Mouse (Mus musculus): ENCODE results near the gene Olfr90. TPM values are rescaled to one million over a fixed set of nuclear protein-coding genes. Genes with fewer than 3 reads are reported as not detected.

The Olfr90 gene
- not detected in 2 replicates for polyA plus RNA-seq (2012; rRNA removed)

GRCm38 (mm10) chr17:37088399-37088798 is at the start of gene Olfr90:
Gene Olfr90 (minus strand): TSS chr17:37088499.

GRCm38 (mm10) chr17:37119988-37120387 is 31.7 kb upstream of the Olfr90 start, which contains the start of gene Olfr92:
Gene Olfr92 (minus strand): TSS chr17:37120088.

GRCm38 (mm10) chr17:37098178-37098577 is 9.9 kb upstream of the Olfr90 start, which contains the start of gene Olfr91:
Gene Olfr91 (minus strand): TSS chr17:37098278.

GRCm38 (mm10) chr17:37045611-37046311 is 42.5 kb downstream of the Olfr90 start, which contains the start of gene Gabbr1:
Gene Gabbr1 (plus strand): TSS chr17:37045966.

Other genes with a start within 250 kb of the Olfr90 start
- gene Trim15, start 221.3 kb downstream of the Olfr90 start, polyA plus RNA-seq (2012; rRNA removed): 0.08 and 0.12 TPM in 2 replicates
- 8.1 and 10.7 TPM in 2 replicates for gene Trim10, start 218.9 kb downstream of the Olfr90 start, polyA plus RNA-seq (2012; rRNA removed)
- not detected in 2 replicates for gene Trim40, start 198.4 kb downstream of the Olfr90 start, polyA plus RNA-seq (2012; rRNA removed)
- not detected in 2 replicates for gene Trim31, start 190.4 kb downstream of the Olfr90 start, polyA plus RNA-seq (2012; rRNA removed)
- gene Rnf39, start 145.6 kb downstream of the Olfr90 start, polyA plus RNA-seq (2012; rRNA removed): 0.15 and 0.22 TPM in 2 replicates
- gene Ppp1r11, start 136.8 kb downstream of the Olfr90 start, polyA plus RNA-seq (2012; rRNA removed): 147 and 182 TPM in 2 replicates
- 62.0 and 77.5 TPM in 2 replicates for gene Znrd1, start 129.9 kb downstream of the Olfr90 start, polyA plus RNA-seq (2012; rRNA removed)
- 7.1 and 7.4 TPM in 2 replicates for gene Znrd1as, start 129.9 kb downstream of the Olfr90 start, polyA plus RNA-seq (2012; rRNA removed)
- 0.61 and 0.72 TPM in 2 replicates for gene 2410137M14Rik, start 107.3 kb downstream of the Olfr90 start, polyA plus RNA-seq (2012; rRNA removed)
- gene H2-M5, start 99.0 kb downstream of the Olfr90 start, polyA plus RNA-seq (2012; rRNA removed): 8.8 and 11.2 TPM in 2 replicates
- gene Zfp57, start 87.3 kb downstream of the Olfr90 start, polyA plus RNA-seq (2012; rRNA removed): 133 and 194 TPM in 2 replicates
- not detected in 2 replicates for gene Mog, start 65.1 kb downstream of the Olfr90 start, polyA plus RNA-seq (2012; rRNA removed)
- 73.5 and 100.0 TPM in 2 replicates for gene Gabbr1, start 42.5 kb downstream of the Olfr90 start, polyA plus RNA-seq (2012; rRNA removed)
- not detected in 2 replicates for gene Olfr91, start 9.8 kb upstream of the Olfr90 start, polyA plus RNA-seq (2012; rRNA removed)
- not detected in 2 replicates for gene Olfr92, start 31.6 kb upstream of the Olfr90 start, polyA plus RNA-seq (2012; rRNA removed)
- gene Olfr93, start 73.0 kb upstream of the Olfr90 start, polyA plus RNA-seq (2012; rRNA removed): not detected in 2 replicates
- not detected in 2 replicates for gene Ubd, start 105.4 kb upstream of the Olfr90 start, polyA plus RNA-seq (2012; rRNA removed)
- gene Olfr94, start 112.5 kb upstream of the Olfr90 start, polyA plus RNA-seq (2012; rRNA removed): not detected in 2 replicates
- gene Olfr95, start 124.6 kb upstream of the Olfr90 start, polyA plus RNA-seq (2012; rRNA removed): not detected in 2 replicates
- not detected in 2 replicates for gene Olfr96, start 131.6 kb upstream of the Olfr90 start, polyA plus RNA-seq (2012; rRNA removed)
- gene Olfr97, start 148.8 kb upstream of the Olfr90 start, polyA plus RNA-seq (2012; rRNA removed): not detected in 2 replicates
- gene Olfr98, start 175.2 kb upstream of the Olfr90 start, polyA plus RNA-seq (2012; rRNA removed): not detected in 2 replicates
- gene H2-M3, start 181.7 kb upstream of the Olfr90 start, polyA plus RNA-seq (2012; rRNA removed): 0.97 and 1.1 TPM in 2 replicates
- gene Olfr99, start 195.0 kb upstream of the Olfr90 start, polyA plus RNA-seq (2012; rRNA removed): not detected in 2 replicates
- not detected in 2 replicates for gene Olfr101, start 215.8 kb upstream of the Olfr90 start, polyA plus RNA-seq (2012; rRNA removed)
- not detected in 2 replicates for gene Olfr102, start 228.6 kb upstream of the Olfr90 start, polyA plus RNA-seq (2012; rRNA removed)

Data from central nervous system, embryonic 11.5 days (tissue).